Mouse (Mus musculus): ENCODE results near the gene Rilpl1. TPM values are rescaled to one million over a fixed set of nuclear protein-coding genes. Genes with fewer than 3 reads are reported as not detected.

Rilpl1 gene
- polyA plus RNA-seq, 1 experiment from 2014 or later, result 30.0 TPM

- 10% methylated on average over 15 of the region's 15 CpGs for WGBS
- ATAC-seq (ENCODE audit: insufficient number of reproducible peaks, low FRiP score, low TSS enrichment, low read depth) (0 out of 2 replicates have a peak, but pooled peaks have one; percentile 29), DNase-seq (ENCODE audit: low spot score) (no peak)
- H3K9ac ChIP-seq (ENCODE audit: low read length), result peak overlapping the region; percentile 79
- peak overlapping the region; percentile 56 for H3K4me3 ChIP-seq (ENCODE audit: low read depth, low read length)
- no peaks in the 10 kb centered on the region for H3K36me3 ChIP-seq (ENCODE audit: control insufficient read depth, insufficient read depth, low read length)
- 0 out of 2 replicates have a peak, but pooled peaks cover under 1% of the 10 kb centered on the region for H3K4me1 ChIP-seq (ENCODE audit: control insufficient read depth, insufficient read depth, low read length)
- H3K4me2 ChIP-seq (ENCODE audit: low read depth, severe bottlenecking), result peak overlapping the region; percentile 48
- H3K27me3 ChIP-seq (ENCODE audit: control insufficient read depth, insufficient read depth, low read length), result no peaks in the 10 kb centered on the region
- peak overlapping the region; percentile 98 for H3K27ac ChIP-seq (replicated peaks; ENCODE audit: low read depth, low read length)
- no peaks in the 10 kb centered on the region for H3K9me3 ChIP-seq (ENCODE audit: control insufficient read depth, low read length)
Observed at GRCm38 (mm10) chr5:124483655-124484396, 47.4 kb downstream of the Rilpl1 start.

- H3K4me3 ChIP-seq (ENCODE audit: low read depth, low read length), result peak within 1 kb of the TSS; percentile 56
- H3K4me1 ChIP-seq (ENCODE audit: control insufficient read depth, insufficient read depth, low read length), result peaks cover 4% of the 10 kb centered on the region; the same call in 1 of the 2 replicates
- no peaks in the 10 kb centered on the region for H3K9me3 ChIP-seq (ENCODE audit: control insufficient read depth, low read length)
- peak; percentile 89 for ATAC-seq (ENCODE audit: insufficient number of reproducible peaks, low FRiP score, low TSS enrichment, low read depth)
- peak within 1 kb of the TSS; percentile 79 for H3K9ac ChIP-seq (ENCODE audit: low read length)
- H3K27me3 ChIP-seq (ENCODE audit: control insufficient read depth, insufficient read depth, low read length), result no peaks in the 10 kb centered on the region
- no peaks in the 10 kb centered on the region for H3K36me3 ChIP-seq (ENCODE audit: control insufficient read depth, insufficient read depth, low read length)
- peak; percentile 90 for DNase-seq (ENCODE audit: low spot score)
- H3K27ac ChIP-seq (replicated peaks; ENCODE audit: low read depth, low read length), result peak within 1 kb of the TSS; percentile 98
- under 1% methylated on average over 48 of the region's 48 CpGs for WGBS
- peak within 1 kb of the TSS; percentile 50 for H3K4me2 ChIP-seq (ENCODE audit: low read depth, severe bottlenecking)
Observed at GRCm38 (mm10) chr5:124482966-124483654, 48.1 kb downstream of the Rilpl1 start, which contains the start of gene Snrnp35. Gene Snrnp35, plus strand, starts transcription at chr5:124483134.

- Histone ChIP-seq H3K9ac (ENCODE audit: low read length) (peak overlapping the region; percentile 79), H3K27ac (replicated peaks; ENCODE audit: low read depth, low read length) (peak overlapping the region; percentile 98), H3K4me1 (ENCODE audit: control insufficient read depth, insufficient read depth, low read length) (peaks cover 4% of the 10 kb centered on the region; the same call in 1 of the 2 replicates), H3K9me3 (ENCODE audit: control insufficient read depth, low read length) (no peaks in the 10 kb centered on the region), H3K36me3 (ENCODE audit: control insufficient read depth, insufficient read depth, low read length) (no peaks in the 10 kb centered on the region), H3K4me3 (ENCODE audit: low read depth, low read length) (peak overlapping the region; percentile 56), H3K27me3 (ENCODE audit: control insufficient read depth, insufficient read depth, low read length) (no peaks in the 10 kb centered on the region), H3K4me2 (ENCODE audit: low read depth, severe bottlenecking) (peak overlapping the region; percentile 50)
- WGBS, result 8% methylated on average over 13 of the region's 13 CpGs
- DNase-seq (ENCODE audit: low spot score) (peak; percentile 58), ATAC-seq (ENCODE audit: insufficient number of reproducible peaks, low FRiP score, low TSS enrichment, low read depth) (no peak)
Observed at GRCm38 (mm10) chr5:124482436-124482965, 48.7 kb downstream of the Rilpl1 start.

GRCm38 (mm10) chr5:124481714-124482113, 49.5 kb downstream of the Rilpl1 start:
- Histone ChIP-seq H3K4me1 (ENCODE audit: control insufficient read depth, insufficient read depth, low read length) (peaks cover 4% of the 10 kb centered on the region; the same call in 1 of the 2 replicates), H3K27me3 (ENCODE audit: control insufficient read depth, insufficient read depth, low read length) (no peaks in the 10 kb centered on the region), H3K4me3 (ENCODE audit: low read depth, low read length) (no peak overlapping the region), H3K9me3 (ENCODE audit: control insufficient read depth, low read length) (no peaks in the 10 kb centered on the region), H3K9ac (ENCODE audit: low read length) (no peak overlapping the region), H3K36me3 (ENCODE audit: control insufficient read depth, insufficient read depth, low read length) (no peaks in the 10 kb centered on the region), H3K27ac (replicated peaks; ENCODE audit: low read depth, low read length) (no peak overlapping the region), H3K4me2 (ENCODE audit: low read depth, severe bottlenecking) (no peak overlapping the region)
- DNase-seq (ENCODE audit: low spot score), result no peak
- 89% methylated on average over 4 of the region's 4 CpGs for WGBS
- no peak for ATAC-seq (ENCODE audit: insufficient number of reproducible peaks, low FRiP score, low TSS enrichment, low read depth)

- H3K36me3 ChIP-seq (ENCODE audit: control insufficient read depth, insufficient read depth, low read length), result no peaks in the 10 kb centered on the region
- peaks cover 4% of the 10 kb centered on the region; the same call in 1 of the 2 replicates for H3K4me1 ChIP-seq (ENCODE audit: control insufficient read depth, insufficient read depth, low read length)
- DNase-seq (ENCODE audit: low spot score) (no peak), ATAC-seq (ENCODE audit: insufficient number of reproducible peaks, low FRiP score, low TSS enrichment, low read depth) (no peak)
- no peaks in the 10 kb centered on the region for H3K27me3 ChIP-seq (ENCODE audit: control insufficient read depth, insufficient read depth, low read length)
- no peak overlapping the region for H3K9ac ChIP-seq (ENCODE audit: low read length)
- WGBS, result 84% methylated on average over 4 of the region's 4 CpGs
- H3K9me3 ChIP-seq (ENCODE audit: control insufficient read depth, low read length), result no peaks in the 10 kb centered on the region
- no peak overlapping the region for H3K27ac ChIP-seq (replicated peaks; ENCODE audit: low read depth, low read length)
- no peak overlapping the region for H3K4me2 ChIP-seq (ENCODE audit: low read depth, severe bottlenecking)
- no peak overlapping the region for H3K4me3 ChIP-seq (ENCODE audit: low read depth, low read length)
Observed at GRCm38 (mm10) chr5:124480119-124480518, 51.1 kb downstream of the Rilpl1 start.

GRCm38 (mm10) chr5:124478873-124479204, 52.4 kb downstream of the Rilpl1 start:
- DNase-seq (ENCODE audit: low spot score), result no peak

GRCm38 (mm10) chr5:124470591-124471171, 60.5 kb downstream of the Rilpl1 start:
- peaks cover 3% of the 10 kb centered on the region; the same call in 1 of the 2 replicates for H3K36me3 ChIP-seq (ENCODE audit: control insufficient read depth, insufficient read depth, low read length)
- no peak overlapping the region for H3K4me3 ChIP-seq (ENCODE audit: low read depth, low read length)
- no peaks in the 10 kb centered on the region for H3K9me3 ChIP-seq (ENCODE audit: control insufficient read depth, low read length)
- WGBS, result 88% methylated on average over 6 of the region's 6 CpGs
- no peak overlapping the region for H3K27ac ChIP-seq (replicated peaks; ENCODE audit: low read depth, low read length)
- no peaks in the 10 kb centered on the region for H3K4me1 ChIP-seq (ENCODE audit: control insufficient read depth, insufficient read depth, low read length)
- DNase-seq (ENCODE audit: low spot score) (no peak), ATAC-seq (ENCODE audit: insufficient number of reproducible peaks, low FRiP score, low TSS enrichment, low read depth) (no peak)
- no peak overlapping the region for H3K9ac ChIP-seq (ENCODE audit: low read length)
- no peak overlapping the region for H3K4me2 ChIP-seq (ENCODE audit: low read depth, severe bottlenecking)
- no peaks in the 10 kb centered on the region for H3K27me3 ChIP-seq (ENCODE audit: control insufficient read depth, insufficient read depth, low read length)

More at GRCm38 (mm10) chr5:124478873-124479204, 52.4 kb downstream of the Rilpl1 start:
- ATAC-seq (ENCODE audit: insufficient number of reproducible peaks, low FRiP score, low TSS enrichment, low read depth), result no peak
- H3K4me2 ChIP-seq (ENCODE audit: low read depth, severe bottlenecking), result no peak overlapping the region
- no peaks in the 10 kb centered on the region for H3K27me3 ChIP-seq (ENCODE audit: control insufficient read depth, insufficient read depth, low read length)
- H3K9me3 ChIP-seq (ENCODE audit: control insufficient read depth, low read length), result no peaks in the 10 kb centered on the region
- no peaks in the 10 kb centered on the region for H3K36me3 ChIP-seq (ENCODE audit: control insufficient read depth, insufficient read depth, low read length)
- peaks cover 4% of the 10 kb centered on the region; the same call in 1 of the 2 replicates for H3K4me1 ChIP-seq (ENCODE audit: control insufficient read depth, insufficient read depth, low read length)
- 80% methylated on average over 1 of the region's 1 CpGs for WGBS
- H3K4me3 ChIP-seq (ENCODE audit: low read depth, low read length), result no peak overlapping the region
- no peak overlapping the region for H3K9ac ChIP-seq (ENCODE audit: low read length)
- no peak overlapping the region for H3K27ac ChIP-seq (replicated peaks; ENCODE audit: low read depth, low read length)

- peaks cover 3% of the 10 kb centered on the region; the same call in 1 of the 2 replicates for H3K36me3 ChIP-seq (ENCODE audit: control insufficient read depth, insufficient read depth, low read length)
- ATAC-seq (ENCODE audit: insufficient number of reproducible peaks, low FRiP score, low TSS enrichment, low read depth) (no peak), DNase-seq (ENCODE audit: low spot score) (no peak)
- no peak overlapping the region for H3K27ac ChIP-seq (replicated peaks; ENCODE audit: low read depth, low read length)
- H3K27me3 ChIP-seq (ENCODE audit: control insufficient read depth, insufficient read depth, low read length), result no peaks in the 10 kb centered on the region
- no peak overlapping the region for H3K4me3 ChIP-seq (ENCODE audit: low read depth, low read length)
- H3K4me1 ChIP-seq (ENCODE audit: control insufficient read depth, insufficient read depth, low read length), result no peaks in the 10 kb centered on the region
- H3K9ac ChIP-seq (ENCODE audit: low read length), result no peak overlapping the region
- H3K9me3 ChIP-seq (ENCODE audit: control insufficient read depth, low read length), result no peaks in the 10 kb centered on the region
- 89% methylated on average over 6 of the region's 6 CpGs for WGBS
- no peak overlapping the region for H3K4me2 ChIP-seq (ENCODE audit: low read depth, severe bottlenecking)
Observed at GRCm38 (mm10) chr5:124469486-124469885, 61.7 kb downstream of the Rilpl1 start.
